Mouse (Mus musculus): ENCODE measurements around the gene Acad8. TPM values are rescaled to one million over a fixed set of nuclear protein-coding genes. Genes with fewer than 3 reads are reported as not detected.

Gene Acad8
- total RNA-seq (2021) = 10 to 100 TPM; 35.7 to 37.2 TPM
- long read RNA-seq, experiment 1, transcript Acad8-201 (11 exons, 2,859 nt) = major isoform, 26 of 49 reads
- long read RNA-seq, experiment 1, partial matches to known transcripts = 0 of 49 reads
- long read RNA-seq, experiment 1, other reads (novel, unspliced or antisense) = 23 of 49 reads
- long read RNA-seq, experiment 2, transcript Acad8-201 (11 exons, 2,859 nt) = major isoform, 41 of 91 reads
- long read RNA-seq, experiment 2, partial matches to known transcripts = 3 of 91 reads
- long read RNA-seq, experiment 2, other reads (novel, unspliced or antisense) = 44 of 91 reads

GRCm38 (mm10) chr9:26999461-27000395 is at the start of gene Acad8, which contains the start of gene Thyn1:
TSS of gene Acad8 (minus strand) at chr9:26999566.
TSS of gene Thyn1 (plus strand) at chr9:26999710.
- peak; percentile 91 to 97 for DNase-seq (ENCODE audit: low spot score in 2 of 2)

- no peak for DNase-seq (ENCODE audit: low spot score in 2 of 2)
Measured at GRCm38 (mm10) chr9:27043892-27044291, 44.5 kb upstream of the Acad8 start.

GRCm38 (mm10) chr9:27030763-27031100 is 31.4 kb upstream of the Acad8 start:
- no peak for DNase-seq (ENCODE audit: low spot score in 2 of 2)

DNA sequence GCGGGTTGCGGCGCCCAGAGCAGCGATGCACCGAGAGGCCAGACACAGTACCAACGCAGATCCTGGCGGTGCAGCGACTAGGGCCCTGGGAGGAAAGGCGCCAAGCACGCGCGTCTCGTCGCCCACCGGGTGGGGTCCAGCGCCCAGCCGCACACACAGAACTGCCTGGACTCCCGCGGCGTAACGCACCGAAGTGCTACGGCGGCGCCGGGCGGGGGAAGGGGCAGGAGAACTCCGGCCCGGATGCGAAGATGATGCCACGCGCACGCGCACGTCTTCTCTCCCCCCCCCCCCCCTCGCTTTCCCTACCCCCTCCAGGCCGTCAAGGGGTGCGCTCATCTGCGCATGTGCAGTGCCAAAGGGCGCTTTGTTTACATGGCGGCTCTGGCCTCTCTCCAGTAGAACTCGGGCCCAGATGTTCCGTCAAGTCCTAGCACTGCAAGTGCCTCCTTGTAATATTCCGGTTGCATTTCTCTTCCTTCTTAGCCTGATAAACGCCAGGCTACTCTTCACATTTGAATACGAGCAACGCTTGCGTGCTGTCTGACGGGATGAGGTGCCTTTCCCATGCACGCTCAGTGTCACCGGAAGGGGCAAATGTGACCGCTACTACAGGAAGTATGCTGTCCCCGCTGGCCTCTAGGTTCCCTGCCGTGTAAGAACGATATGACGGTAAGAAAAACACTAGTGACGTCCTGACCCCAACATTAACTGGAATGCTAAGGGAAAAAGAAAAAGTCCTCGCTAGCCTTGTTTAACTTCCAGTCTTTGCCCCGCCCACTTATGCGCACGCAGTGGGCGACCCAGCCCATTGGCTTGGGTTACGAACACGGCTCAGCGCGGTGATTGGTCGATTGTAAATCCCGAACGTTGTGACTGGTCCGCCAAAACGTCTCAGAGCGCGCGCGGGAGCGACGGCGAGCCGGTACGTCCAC is 30.7 kb upstream of the Acad8 start, which contains the start of the genes Vps26b and Ncapd3:
Vps26b (minus strand) TSS at position 238 of the 935 bp plus-strand sequence.
Ncapd3 (plus strand) TSS at position 348 of the 935 bp plus-strand sequence.
- DNase-seq (ENCODE audit: low spot score in 2 of 2) = peak; percentile 98

DNA sequence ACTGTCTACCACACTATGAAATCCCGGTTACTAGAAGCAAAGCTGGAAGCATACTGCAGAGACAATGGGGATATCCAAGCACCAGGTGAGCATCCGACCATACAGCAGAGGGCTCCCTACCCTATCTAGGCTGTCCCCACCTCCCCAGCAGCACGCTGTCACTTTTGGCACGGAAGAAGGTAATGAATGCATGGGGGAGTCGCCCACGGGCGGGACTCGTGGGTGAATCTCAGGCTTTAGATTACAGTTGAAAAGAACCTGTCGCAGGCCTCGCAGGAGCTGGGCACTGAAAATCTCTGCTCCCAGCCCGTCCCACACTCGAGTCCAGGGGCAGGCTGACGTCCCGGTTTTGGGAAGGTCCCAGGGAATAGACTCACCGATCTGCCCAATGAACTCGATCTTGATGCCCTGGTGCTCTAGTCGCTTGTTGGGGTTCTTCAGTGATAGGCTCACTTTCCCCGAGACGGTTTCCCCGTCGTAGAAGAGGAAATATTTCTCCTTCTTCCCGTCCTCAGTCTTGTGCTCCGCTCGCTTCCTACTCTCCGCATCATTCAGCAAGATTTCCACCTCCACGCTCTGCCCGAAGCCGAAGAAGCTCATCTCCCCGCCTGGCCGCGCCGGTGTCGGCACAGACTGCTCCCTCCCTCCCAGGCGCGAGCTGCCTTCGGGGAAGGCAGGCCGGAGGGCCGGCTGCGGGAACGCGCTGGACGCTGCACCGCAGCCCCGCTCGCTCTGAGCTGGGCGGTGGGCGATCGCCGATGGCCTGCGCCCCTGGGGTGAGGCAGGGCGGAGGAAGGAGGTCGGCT is 29.9 kb upstream of the Acad8 start:
- peak; percentile 41 to 65 for DNase-seq (ENCODE audit: low spot score in 2 of 2)

- no peak for DNase-seq (ENCODE audit: low spot score in 2 of 2)
Measured at GRCm38 (mm10) chr9:27026708-27027107, 27.3 kb upstream of the Acad8 start.

GRCm38 (mm10) chr9:27023681-27024080 is 24.3 kb upstream of the Acad8 start:
- no peak for DNase-seq (ENCODE audit: low spot score in 2 of 2)

DNA sequence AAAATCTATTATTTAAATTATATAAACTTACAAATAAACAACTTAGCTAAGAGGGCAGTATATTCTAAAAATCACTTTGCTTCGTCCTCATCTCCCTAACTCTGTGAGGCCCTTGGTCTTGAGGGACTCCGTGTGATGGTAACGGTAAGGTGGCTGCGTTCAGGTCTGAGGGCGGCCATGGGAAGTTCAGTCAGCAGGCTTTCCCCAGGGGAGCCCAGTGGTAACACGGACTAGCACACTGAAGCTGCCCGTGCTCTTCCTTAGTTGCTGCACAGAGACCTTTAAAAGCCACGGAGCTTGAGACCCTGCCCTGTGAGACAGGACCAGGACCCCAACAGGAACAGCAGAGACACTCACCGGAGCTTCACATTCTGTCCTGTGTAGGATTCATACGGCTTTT is 19.6 kb upstream of the Acad8 start:
- no peak for DNase-seq (ENCODE audit: low spot score in 2 of 2)

DNA sequence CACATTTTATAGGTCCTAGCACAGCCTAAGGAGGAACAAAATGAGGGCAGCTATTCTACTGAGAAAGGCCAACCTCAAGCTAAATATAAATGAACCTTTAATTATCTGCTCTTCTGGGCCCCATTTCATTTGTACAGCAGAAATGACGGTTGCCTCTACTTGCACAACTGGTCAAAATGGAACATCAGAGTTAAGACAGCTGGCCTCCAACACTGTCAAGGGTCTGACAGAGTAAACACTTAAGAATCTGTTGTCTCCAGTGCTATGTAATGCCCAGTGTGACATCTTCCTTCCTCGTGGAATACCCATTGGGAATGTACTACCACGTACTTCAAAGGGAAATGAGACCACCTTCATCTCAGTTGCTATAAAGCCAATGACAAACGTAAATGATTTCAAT is 12.2 kb upstream of the Acad8 start:
- DNase-seq (ENCODE audit: low spot score in 2 of 2) = no peak

DNA sequence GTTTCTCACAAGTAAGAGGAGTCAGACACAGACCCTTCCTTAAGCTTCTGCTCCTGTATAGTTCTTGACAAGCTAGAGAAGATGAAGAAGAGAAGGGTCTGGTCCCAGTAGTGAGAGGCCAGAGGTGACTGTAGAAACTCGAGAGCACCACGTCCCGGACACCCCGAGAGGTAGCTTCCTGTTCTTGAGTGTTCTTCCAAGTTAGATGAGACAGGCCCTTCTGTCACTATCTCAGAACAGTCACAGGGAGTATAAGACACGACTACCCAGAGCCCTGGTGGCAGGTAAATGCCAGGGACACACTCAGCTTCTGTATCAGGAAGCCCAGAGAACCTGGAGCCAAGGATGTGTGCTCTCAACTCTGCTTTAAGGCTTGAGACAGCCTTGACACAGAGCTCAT is 9.9 kb upstream of the Acad8 start:
- DNase-seq (ENCODE audit: low spot score in 2 of 2) = no peak

GRCm38 (mm10) chr9:27006866-27007265 is 7.5 kb upstream of the Acad8 start:
- DNase-seq (ENCODE audit: low spot score in 2 of 2) = no peak

DNA sequence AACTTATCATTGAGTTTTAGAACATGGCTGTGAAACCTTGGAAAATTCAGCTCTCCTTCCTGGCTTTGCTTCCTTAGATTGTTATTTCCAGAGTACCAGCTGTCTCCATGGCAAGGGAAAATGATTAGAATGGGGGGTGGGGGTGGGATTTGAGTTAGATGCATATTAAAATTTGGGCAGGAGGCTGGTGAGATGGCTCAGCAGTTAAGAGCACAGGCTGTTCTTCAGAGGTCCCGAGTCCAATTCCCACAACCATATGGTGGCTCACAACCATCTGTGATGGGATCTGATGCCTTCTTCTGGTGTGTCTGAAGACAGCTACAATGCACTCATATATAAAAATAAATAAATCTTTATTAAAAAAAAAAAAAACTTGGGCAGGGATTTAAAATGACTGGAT is 6.6 kb upstream of the Acad8 start:
- peak; percentile 48 to 76 for DNase-seq (ENCODE audit: low spot score in 2 of 2)

- DNase-seq (ENCODE audit: low spot score in 2 of 2) = peak in 1 of 2 experiments; percentile 61
Measured at GRCm38 (mm10) chr9:27005231-27005630, 5.9 kb upstream of the Acad8 start.

- no peak for DNase-seq (ENCODE audit: low spot score in 2 of 2)
Measured at GRCm38 (mm10) chr9:26998669-26999460, 501 bp downstream of the Acad8 start.

DNA sequence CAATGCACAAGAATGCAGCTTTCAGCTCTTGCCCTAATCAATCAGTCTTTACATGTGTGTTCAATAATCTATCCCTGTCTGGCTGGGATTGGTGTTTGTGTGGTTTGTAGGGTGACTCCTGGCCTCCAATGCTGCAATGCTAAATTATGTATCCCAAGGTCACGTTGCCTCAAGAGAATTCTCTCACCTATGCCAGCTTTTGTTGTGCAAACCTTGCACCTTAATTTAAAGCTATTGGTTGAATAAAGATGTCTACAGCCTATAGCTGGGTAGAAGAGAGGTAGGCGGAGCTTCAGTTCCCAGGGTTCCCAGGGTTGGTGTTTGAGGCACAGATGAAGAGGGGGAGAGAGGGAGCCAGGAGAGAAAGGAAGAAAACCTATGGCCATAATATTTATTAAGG is 1.9 kb downstream of the Acad8 start:
- DNase-seq (ENCODE audit: low spot score in 2 of 2) = no peak

- DNase-seq (ENCODE audit: low spot score in 2 of 2) = no peak
Measured at GRCm38 (mm10) chr9:26997062-26997461, 2.3 kb downstream of the Acad8 start.

GRCm38 (mm10) chr9:26993900-26994299 is 5.5 kb downstream of the Acad8 start:
- no peak for DNase-seq (ENCODE audit: low spot score in 2 of 2)

- no peak for DNase-seq (ENCODE audit: low spot score in 2 of 2)
Measured at GRCm38 (mm10) chr9:26993118-26993517, 6.2 kb downstream of the Acad8 start.

DNA sequence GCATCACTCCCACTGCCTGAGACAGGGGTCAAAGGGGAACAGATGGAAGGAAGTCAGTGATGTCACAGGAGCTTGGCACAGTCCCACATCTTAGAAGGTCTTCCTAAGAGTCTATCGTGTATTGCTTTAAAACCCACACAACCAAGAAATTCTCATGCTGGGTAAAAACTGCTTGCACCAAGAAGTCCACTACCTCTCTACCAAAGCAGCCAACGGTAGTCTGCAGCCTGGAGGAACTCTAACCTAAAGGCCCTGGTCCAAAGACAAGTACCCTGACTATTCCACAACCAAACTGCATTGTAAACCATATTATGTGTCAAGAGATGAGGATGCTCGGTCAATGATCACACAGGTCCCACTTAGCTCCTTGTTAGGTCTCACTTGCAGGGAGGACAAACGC is 9.2 kb downstream of the Acad8 start:
- no peak for DNase-seq (ENCODE audit: low spot score in 2 of 2)

Data from layer of hippocampus, postnatal 14 days (tissue).